Mouse (Mus musculus): ENCODE measurements around the gene Olfr1192-ps1.
"Not testable (repeated sequence)": the region's sequence is repeated elsewhere in the genome, so short reads cannot be mapped to it uniquely, and the experiment has no call there.

Olfr1192-ps1 gene

DNA sequence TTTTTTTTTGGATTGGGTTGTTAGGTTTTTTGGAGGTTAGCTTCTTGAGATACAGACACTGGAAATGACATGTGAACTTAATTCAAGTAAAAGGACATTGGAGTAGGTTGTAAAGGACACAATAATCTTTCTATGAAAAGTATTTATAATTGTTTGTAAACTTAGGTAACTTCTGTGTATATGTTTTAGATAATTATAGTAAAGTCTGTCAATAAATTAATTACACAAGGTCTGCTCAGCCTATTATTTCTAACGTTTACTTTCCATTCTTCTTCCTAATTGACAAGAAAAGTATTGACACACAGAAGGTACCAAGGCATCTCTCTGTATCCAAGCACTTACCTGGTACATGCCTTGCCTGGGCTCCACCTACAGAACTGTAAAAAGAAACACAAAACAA lies at the start of gene Olfr1192-ps1:
Gene Olfr1192-ps1, plus strand, starts transcription at position 301 of the 400 bp plus-strand sequence.
- DNase-seq (ENCODE audit: low spot score in 2 of 2) = no peak

DNA sequence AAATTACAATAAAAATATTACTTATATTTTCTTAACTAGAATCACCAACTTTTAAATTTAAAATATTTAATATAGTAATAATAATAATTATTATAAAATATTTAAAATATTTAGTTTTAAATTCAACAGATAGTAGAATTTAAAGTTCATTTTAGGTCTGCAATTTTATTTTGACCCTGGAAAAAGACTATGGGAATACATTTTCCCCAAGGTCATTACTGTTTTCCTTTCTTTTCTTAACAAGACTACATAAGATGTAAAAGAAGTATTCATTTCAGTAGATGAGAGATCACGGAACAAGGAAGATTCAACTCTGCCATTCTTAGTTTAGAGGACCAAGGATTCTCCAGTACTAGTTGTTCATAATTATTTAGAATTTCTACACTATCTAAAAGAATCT lies 8.1 kb upstream of the Olfr1192-ps1 start, which contains the start of gene Olfr1191-ps1:
Gene Olfr1191-ps1, plus strand, starts transcription at position 301 of the 400 bp plus-strand sequence.
- DNase-seq (ENCODE audit: low spot score in 2 of 2) = not testable (repeated sequence)

DNA sequence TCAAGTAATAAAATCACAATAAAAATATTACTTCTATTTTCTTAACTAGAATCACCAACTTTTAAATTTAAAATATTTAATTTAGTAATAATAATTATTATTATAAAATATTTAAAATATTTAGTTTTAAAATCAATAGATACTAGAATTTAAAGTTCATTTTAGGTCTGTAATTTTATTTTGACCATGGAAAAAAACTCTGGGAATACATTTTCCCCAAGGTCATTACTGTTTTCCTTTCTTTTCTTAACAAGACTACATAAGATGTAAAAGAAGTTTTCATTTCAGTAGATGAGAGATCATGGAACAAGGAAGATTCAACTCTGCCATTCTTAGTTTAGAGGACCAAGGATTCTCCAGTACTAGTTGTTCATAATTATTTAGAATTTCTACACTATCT lies 27.0 kb downstream of the Olfr1192-ps1 start, which contains the start of gene Olfr1193:
Gene Olfr1193, plus strand, starts transcription at position 301 of the 400 bp plus-strand sequence.
- DNase-seq (ENCODE audit: low spot score in 2 of 2) = not testable (repeated sequence)

GRCm38 (mm10) chr2:88689087-88689486 lies 40.8 kb downstream of the Olfr1192-ps1 start, which contains the start of gene Olfr1195:
Olfr1195 (minus strand) TSS chr2:88689187.
- DNase-seq (ENCODE audit: low spot score in 2 of 2) = no peak

DNA sequence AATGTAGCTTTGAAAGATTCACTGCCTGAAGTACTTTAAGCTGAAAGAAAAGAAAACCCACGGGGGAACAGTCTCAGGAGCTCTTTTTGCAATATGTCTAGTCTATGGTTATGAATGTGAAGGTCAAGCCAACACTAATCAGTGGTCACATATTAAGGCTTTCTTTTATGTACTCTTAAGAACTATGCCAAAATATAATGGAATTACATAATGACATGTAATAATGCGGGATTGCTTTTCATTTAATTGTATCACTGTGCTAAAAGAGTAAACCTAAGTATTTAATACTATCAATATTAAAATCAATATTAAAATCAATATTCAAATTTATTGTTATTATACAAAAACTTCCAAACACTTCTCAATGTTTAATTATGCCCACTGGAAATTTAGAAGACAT lies 56.2 kb downstream of the Olfr1192-ps1 start, which contains the start of gene Olfr1196:
Gene Olfr1196, minus strand, starts transcription at position 101 of the 400 bp plus-strand sequence.
- DNase-seq (ENCODE audit: low spot score in 2 of 2) = no peak

Measured in right cerebral cortex, postnatal 10 days (tissue).